Mouse (Mus musculus) forebrain, embryonic 14.5 days (tissue): ENCODE data around the gene S100a2. TPM values are rescaled to one million over a fixed set of nuclear protein-coding genes. Genes with fewer than 3 reads are reported as not detected.

Source experiments
- ATAC-seq: fragments of 200-750 bp; cut with Nextera tagmentation; 2 replicates; pipeline ENCODE4 v1.8.0; 2017; ENCODE audit warnings: mild to moderate bottlenecking, moderate library complexity
- DNase-seq: peaks from one replicate; pipeline ENCODE4 v3.0.0-alpha.2; 2015; ENCODE audit warnings: low spot score
- H3K27ac ChIP-seq: fragments of 300-500 bp; sonication (generic); 2 replicates; pipeline ENCODE4 v1.5.1; 2014; ENCODE audit warnings: low read depth, mild to moderate bottlenecking, control low read depth, low read length, moderate library complexity
- H3K27me3 ChIP-seq: fragments of 300-500 bp; sonication (generic); replicated peaks from 2 replicates; pipeline ENCODE4 v1.6.1; 2014; ENCODE audit warnings: low read length, control low read depth, mixed read lengths; ENCODE audit not compliant: control insufficient read depth, insufficient read depth
- H3K36me3 ChIP-seq: fragments of 300-500 bp; sonication (generic); 2 replicates; pipeline ENCODE4 v1.6.1; 2014; ENCODE audit warnings: low read length, control low read depth; ENCODE audit not compliant: control insufficient read depth, insufficient read depth
- H3K4me1 ChIP-seq: fragments of 300-500 bp; sonication (generic); 2 replicates; pipeline ENCODE4 v1.6.1; 2014; ENCODE audit warnings: antibody characterized with exemption, low read length, control low read depth; ENCODE audit not compliant: control insufficient read depth, insufficient read depth
- H3K4me2 ChIP-seq: fragments of 300-500 bp; sonication (generic); 2 replicates; pipeline ENCODE4 v1.6.1; 2014; ENCODE audit warnings: mild to moderate bottlenecking, control low read depth, low read length
- H3K4me3 ChIP-seq: fragments of 300-500 bp; sonication (generic); 2 replicates; pipeline ENCODE4 v1.5.1; 2014; ENCODE audit warnings: low read depth, low read length, control low read depth
- H3K9ac ChIP-seq: fragments of 300-500 bp; sonication (generic); 2 replicates; pipeline ENCODE4 v1.6.1; 2014; ENCODE audit warnings: mild to moderate bottlenecking, low read length, control low read depth, moderate library complexity
- H3K9me3 ChIP-seq: fragments of 300-500 bp; sonication (generic); replicated peaks from 2 replicates; pipeline ENCODE4 v1.6.1; 2016; ENCODE audit warnings: low read length, control low read depth, mixed read lengths; ENCODE audit not compliant: control insufficient read depth
- WGBS: fragments of 180-500 bp; shearing (Covaris S2); extraction: QIAGEN DNeasy Blood & Tissue Kit; methylation state at CpG from one replicate; pipeline ENCODE4 v1.1.7; 2014; 5-methylcytosine and 5-hydroxymethylcytosine counted together
- polyA plus RNA-seq: library from polyadenylated mRNA; unstranded; fragments of >200 nt; fragmentation: Nextera tagmentation; extraction: Ambion mirVana; gene quantifications from 2 replicates; pipeline ENCODE4 v1.2.1, GENCODE M21; 2014

The S100a2 gene
- polyA plus RNA-seq = not detected in 2 replicates

DNA sequence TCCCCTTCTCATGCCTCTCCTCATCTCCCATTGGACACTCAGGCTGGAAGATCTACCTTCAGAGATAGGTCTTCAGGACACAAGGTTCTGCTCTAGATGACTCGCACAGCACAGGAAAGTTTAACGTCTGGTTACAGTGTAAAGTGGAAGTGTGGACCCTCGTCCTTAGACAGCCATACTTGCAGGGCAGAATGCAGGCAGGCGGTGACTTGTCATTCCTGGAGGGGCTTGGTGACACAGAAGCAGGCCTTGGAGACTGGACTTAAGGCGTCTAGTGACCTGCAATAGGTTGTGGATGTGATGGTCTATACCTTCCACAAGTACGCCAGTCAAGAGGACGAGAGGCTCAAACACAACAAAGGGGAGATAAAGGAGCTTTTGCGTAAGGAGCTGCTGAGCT, at the start of gene S100a2:
Gene S100a2, plus strand, starts transcription at position 301 of the 400 bp plus-strand sequence.
- WGBS = 79% methylated on average over 8 of the region's 8 CpGs
- H3K4me2 ChIP-seq = no peak within 1 kb of the TSS
- no peak within 1 kb of the TSS for H3K4me3 ChIP-seq
- ATAC-seq (no peak), DNase-seq (no peak)
- no peaks in the 10 kb centered on the region for H3K36me3 ChIP-seq
- no peaks in the 10 kb centered on the region for H3K9me3 ChIP-seq
- H3K9ac ChIP-seq = no peak within 1 kb of the TSS
- no peaks in the 10 kb centered on the region for H3K27me3 ChIP-seq
- no peaks in the 10 kb centered on the region for H3K4me1 ChIP-seq
- H3K27ac ChIP-seq = no peak within 1 kb of the TSS

DNA sequence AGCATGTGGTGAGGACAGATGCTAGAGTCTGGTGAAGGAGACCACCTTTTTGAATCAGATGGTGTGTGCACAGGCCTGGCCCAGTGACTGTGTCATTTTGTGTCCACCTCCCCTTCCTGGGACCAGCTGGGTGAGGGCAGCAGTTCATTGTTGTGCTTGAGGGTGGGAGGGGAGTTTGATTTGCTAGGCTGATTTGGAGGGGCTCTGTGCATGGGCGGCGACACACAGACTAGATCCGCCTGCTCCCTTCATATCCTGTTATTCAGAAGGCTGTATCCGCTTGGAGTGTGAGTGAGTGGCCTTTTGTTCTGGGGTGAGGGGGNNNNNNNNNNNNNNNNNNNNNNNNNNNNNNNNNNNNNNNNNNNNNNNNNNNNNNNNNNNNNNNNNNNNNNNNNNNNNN, 49.1 kb upstream of the S100a2 start:
- Histone ChIP-seq H3K4me2 (peak overlapping the region; percentile 9; the same call in 1 of the 2 replicates), H3K4me1 (no peaks in the 10 kb centered on the region), H3K9ac (no peak overlapping the region), H3K9me3 (no peaks in the 10 kb centered on the region), H3K27ac (no peak overlapping the region), H3K4me3 (no peak overlapping the region), H3K27me3 (no peaks in the 10 kb centered on the region), H3K36me3 (no peaks in the 10 kb centered on the region)
- peak; percentile 27 for DNase-seq
- ATAC-seq = peak; percentile 65
- 23% methylated on average over 4 of the region's 4 CpGs for WGBS

DNA sequence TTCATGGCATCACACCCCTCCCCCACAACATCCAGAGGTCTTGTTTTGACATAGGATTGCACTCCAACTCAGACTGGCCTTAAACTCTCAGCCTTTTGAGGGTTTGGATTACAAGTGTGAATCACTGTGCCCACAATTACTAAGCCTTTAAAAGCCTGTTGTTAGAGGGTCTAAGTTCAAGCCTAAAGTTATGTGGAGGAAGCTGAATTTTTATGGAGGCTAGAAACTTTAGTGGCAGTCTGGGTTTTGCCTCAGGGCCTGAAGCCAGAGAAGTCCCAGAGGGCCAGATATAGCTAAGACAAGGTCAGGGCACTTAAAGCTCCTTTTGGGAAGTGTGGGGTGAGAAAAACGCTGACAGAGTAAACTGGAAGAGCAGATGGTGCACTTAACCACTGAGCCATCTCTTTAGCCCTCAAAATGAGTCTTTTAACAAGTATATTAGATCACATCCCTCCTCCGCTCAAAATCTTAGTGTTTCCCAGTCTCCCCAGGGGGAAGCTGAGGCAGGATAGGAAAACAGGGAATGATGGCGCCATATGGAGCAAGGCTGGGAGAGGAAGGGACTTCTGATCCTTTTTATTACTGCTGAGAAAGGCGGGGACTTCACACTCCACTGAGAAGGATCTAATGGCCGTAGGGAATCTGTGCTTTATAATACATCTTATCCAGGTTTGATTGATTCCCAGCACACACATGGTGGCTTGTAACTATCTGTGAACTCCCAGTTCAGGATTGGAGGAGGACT, 40.2 kb upstream of the S100a2 start:
- H3K9me3 ChIP-seq = no peaks in the 10 kb centered on the region
- WGBS = 77% methylated on average over 5 of the region's 5 CpGs

DNA sequence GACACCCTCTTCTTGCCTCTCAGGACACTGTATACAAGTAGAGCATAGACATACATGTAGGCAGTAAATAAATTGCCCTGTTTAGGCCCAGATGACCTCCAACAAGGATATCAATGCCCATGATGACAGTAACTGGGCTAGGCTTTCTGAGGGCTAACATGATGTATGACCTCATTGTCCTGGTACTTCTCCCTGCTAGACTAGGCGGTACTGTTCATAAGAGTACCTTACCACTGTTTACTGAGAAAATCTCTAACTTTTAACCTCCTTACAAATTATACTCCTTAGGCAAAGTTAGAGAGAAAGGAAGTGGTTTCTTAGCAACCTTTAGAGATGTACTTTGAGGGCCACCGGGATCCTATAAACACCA, 39.6 kb upstream of the S100a2 start:
- WGBS = 98% methylated on average over 2 of the region's 2 CpGs
- Histone ChIP-seq H3K9me3 (no peaks in the 10 kb centered on the region), H3K4me1 (no peaks in the 10 kb centered on the region), H3K36me3 (no peaks in the 10 kb centered on the region), H3K4me3 (no peak overlapping the region), H3K27me3 (no peaks in the 10 kb centered on the region), H3K4me2 (no peak overlapping the region), H3K9ac (no peak overlapping the region), H3K27ac (no peak overlapping the region)
- DNase-seq (no peak), ATAC-seq (no peak)

More for the DNA sequence above, 40.2 kb upstream of the S100a2 start:
- DNase-seq (no peak), ATAC-seq (no peak)
- Histone ChIP-seq H3K4me3 (no peak overlapping the region), H3K36me3 (no peaks in the 10 kb centered on the region), H3K27me3 (no peaks in the 10 kb centered on the region), H3K27ac (no peak overlapping the region), H3K9ac (no peak overlapping the region), H3K4me2 (no peak overlapping the region), H3K4me1 (no peaks in the 10 kb centered on the region)

DNA sequence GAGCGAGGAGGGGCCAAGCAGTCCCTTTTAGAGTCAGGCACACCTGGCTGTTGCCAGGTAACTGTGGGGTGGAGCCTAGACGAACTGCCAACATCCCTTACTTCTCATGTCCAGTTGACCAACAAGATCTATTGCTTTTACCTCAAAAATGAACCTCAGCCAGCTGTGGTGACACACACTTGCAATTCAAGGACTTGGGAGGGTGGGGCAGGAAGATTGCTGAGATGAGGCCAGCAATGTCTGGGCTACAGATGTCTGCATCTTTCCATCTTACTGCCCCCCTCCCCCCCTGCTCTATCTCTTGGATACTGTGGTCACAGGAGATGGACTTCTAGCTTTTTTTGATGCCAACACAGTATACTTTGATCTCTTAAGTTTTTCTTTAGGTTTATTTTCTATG, 37.8 kb upstream of the S100a2 start:
- WGBS = 82% methylated on average over 2 of the region's 2 CpGs
- H3K9ac ChIP-seq = no peak overlapping the region
- ATAC-seq = no peak

DNA sequence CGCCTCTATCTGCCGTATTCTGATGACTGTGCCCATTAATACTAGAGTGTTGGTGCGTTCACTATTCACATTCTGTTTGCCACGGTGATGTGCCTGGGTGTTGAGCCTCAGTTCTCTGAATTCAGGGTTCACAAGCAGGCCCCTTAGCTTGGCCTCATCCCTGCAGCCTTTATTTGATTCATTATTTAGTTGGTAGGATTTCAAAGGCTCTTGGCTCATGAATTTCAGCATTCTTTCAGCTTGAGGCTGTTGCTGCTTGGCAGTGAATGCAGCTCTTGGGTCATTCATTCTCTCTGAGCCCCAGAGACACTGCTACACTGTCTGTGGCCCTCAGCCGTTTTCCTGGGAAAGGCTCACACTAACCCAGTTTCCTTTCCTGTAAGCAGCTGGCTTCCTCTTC, 34.1 kb upstream of the S100a2 start:
- Histone ChIP-seq H3K36me3 (no peaks in the 10 kb centered on the region), H3K9ac (no peak overlapping the region), H3K4me2 (no peak overlapping the region), H3K9me3 (no peaks in the 10 kb centered on the region), H3K27me3 (no peaks in the 10 kb centered on the region), H3K4me3 (no peak overlapping the region), H3K4me1 (no peaks in the 10 kb centered on the region; the same call in 1 of the 2 replicates), H3K27ac (peak overlapping the region; percentile 30; the same call in 1 of the 2 replicates)
- WGBS = 11% methylated on average over 5 of the region's 5 CpGs
- DNase-seq (peak; percentile 88), ATAC-seq (peak; percentile 92)

More for the DNA sequence above, 37.8 kb upstream of the S100a2 start:
- Histone ChIP-seq H3K27ac (no peak overlapping the region), H3K4me3 (no peak overlapping the region), H3K9me3 (no peaks in the 10 kb centered on the region), H3K27me3 (no peaks in the 10 kb centered on the region), H3K4me2 (no peak overlapping the region), H3K36me3 (no peaks in the 10 kb centered on the region), H3K4me1 (no peaks in the 10 kb centered on the region; the same call in 1 of the 2 replicates)
- no peak for DNase-seq

DNA sequence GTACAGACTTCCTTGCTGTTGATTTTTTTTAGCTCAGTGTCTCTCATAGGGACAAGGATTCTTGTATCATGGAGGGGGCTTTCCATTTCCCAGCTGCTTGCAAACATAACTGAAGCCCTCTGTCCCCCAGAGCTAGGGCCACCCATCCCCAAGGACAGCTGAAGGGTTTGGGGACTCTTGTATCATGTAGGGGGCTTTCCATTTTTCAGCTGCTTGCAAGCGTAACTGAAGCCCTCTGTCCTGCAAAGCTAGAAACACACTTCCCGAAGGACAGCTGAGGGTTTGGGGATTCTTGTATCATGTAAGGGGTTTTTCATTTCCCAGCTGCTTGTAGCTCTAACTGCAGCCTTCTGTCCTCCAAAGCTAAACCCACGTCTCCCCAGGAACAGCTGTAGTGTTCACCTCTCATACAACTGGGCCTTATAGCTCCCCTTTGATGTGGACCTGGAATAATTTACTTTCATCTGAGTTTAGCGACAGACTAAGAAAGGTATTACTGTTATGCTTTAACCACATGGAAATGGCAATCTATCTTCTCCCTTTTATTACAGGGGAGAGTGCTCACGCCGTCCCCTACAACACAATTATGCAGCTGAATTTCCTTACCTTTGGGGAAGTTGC, 29.9 kb upstream of the S100a2 start, which contains the start of gene S100a3:
Gene S100a3, plus strand, starts transcription at position 571 of the 621 bp plus-strand sequence.
- WGBS = 90% methylated on average over 6 of the region's 6 CpGs
- H3K4me3 ChIP-seq = no peak within 1 kb of the TSS
- no peak for ATAC-seq
- H3K27me3 ChIP-seq = no peaks in the 10 kb centered on the region
- no peaks in the 10 kb centered on the region; the same call in 1 of the 2 replicates for H3K4me1 ChIP-seq
- H3K4me2 ChIP-seq = no peak within 1 kb of the TSS
- DNase-seq = no peak
- no peaks in the 10 kb centered on the region for H3K36me3 ChIP-seq
- H3K27ac ChIP-seq = no peak within 1 kb of the TSS
- H3K9me3 ChIP-seq = no peaks in the 10 kb centered on the region
- H3K9ac ChIP-seq = no peak within 1 kb of the TSS

DNA sequence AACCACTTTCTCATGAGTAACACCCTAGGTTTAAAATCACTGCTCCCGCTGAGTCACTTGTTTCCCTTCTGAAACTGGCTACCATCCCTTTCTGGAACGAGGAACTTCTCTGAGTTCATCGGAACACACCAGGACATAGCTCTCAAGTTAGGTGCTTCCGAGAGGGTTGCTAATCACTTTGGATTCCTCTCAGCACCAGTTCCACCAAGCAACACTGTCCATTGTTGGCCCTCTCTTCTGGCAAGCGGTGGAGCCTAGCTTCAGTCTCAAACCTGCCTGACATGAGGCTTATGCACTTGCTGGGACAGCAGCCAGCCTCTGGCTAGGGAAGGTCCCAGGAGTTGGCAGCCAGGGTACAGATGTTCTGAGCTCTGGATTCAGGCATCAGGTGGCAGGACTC, 15.4 kb upstream of the S100a2 start:
- no peak for ATAC-seq
- H3K27me3 ChIP-seq = no peaks in the 10 kb centered on the region
- no peak for DNase-seq
- no peaks in the 10 kb centered on the region for H3K36me3 ChIP-seq
- H3K27ac ChIP-seq = no peak overlapping the region
- no peaks in the 10 kb centered on the region for H3K9me3 ChIP-seq
- H3K4me3 ChIP-seq = no peak overlapping the region
- 82% methylated on average over 5 of the region's 5 CpGs for WGBS
- no peak overlapping the region for H3K9ac ChIP-seq
- no peaks in the 10 kb centered on the region for H3K4me1 ChIP-seq
- no peak overlapping the region for H3K4me2 ChIP-seq

DNA sequence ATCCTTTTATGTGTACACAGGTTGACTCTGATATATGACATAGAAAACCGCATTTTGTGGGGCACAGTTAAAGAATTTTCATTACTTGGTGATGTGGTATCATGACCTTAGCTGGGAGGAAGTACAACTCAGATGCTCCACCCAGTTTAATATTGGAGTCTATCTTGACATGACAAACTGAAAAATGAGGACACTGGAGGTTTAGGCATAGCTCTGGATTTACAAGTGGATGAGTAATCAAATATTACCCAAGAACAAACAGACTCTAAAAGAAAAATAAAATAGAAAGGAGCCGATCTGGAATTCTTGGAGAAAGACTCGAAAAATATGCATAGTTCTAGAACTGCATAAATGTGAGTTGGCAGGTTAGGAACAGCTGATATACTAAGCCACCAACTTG, 14.7 kb upstream of the S100a2 start:
- Histone ChIP-seq H3K27me3 (no peaks in the 10 kb centered on the region), H3K4me1 (no peaks in the 10 kb centered on the region), H3K4me2 (no peak overlapping the region), H3K9ac (no peak overlapping the region), H3K4me3 (no peak overlapping the region), H3K9me3 (no peaks in the 10 kb centered on the region), H3K27ac (no peak overlapping the region), H3K36me3 (no peaks in the 10 kb centered on the region)
- no peak for DNase-seq
- WGBS = 88% methylated on average over 3 of the region's 3 CpGs
- no peak for ATAC-seq
